Mouse (Mus musculus): ENCODE results near the gene Gm10999.
"Not testable (repeated sequence)": the region's sequence is repeated elsewhere in the genome, so short reads cannot be mapped to it uniquely, and the experiment has no call there.

Gene Gm10999

DNA sequence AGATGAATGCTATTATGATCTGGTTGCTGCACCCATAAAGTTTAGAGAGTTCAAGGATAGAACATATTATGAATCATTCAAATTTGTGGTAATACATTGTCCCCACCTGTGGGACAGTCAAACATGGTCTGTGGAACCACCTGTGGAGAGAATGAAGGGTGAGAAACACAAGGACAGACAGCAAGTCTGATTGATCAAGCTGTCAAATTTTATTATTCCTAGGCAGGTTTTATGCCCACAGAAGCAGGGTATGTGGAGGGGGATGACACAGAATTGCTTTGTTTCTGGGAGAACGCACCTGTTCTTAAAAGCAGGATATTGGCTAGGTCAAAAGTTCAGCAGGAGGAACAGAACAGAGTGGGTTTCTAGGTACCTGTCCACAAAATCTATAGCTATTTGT, at the start of gene Gm10999:
Gm10999 (minus strand) TSS at position 101 of the 400 bp plus-strand sequence.
- no peak for DNase-seq (ENCODE audit: low read depth)

- DNase-seq (ENCODE audit: low read depth): no peak
These were observed 2.0 kb upstream of the Gm10999 start for GRCm38 (mm10) chr8:129133475-129133874.

- DNase-seq (ENCODE audit: low read depth): not testable (repeated sequence)
These were observed 15.7 kb downstream of the Gm10999 start for GRCm38 (mm10) chr8:129115761-129116160.

Data from c-Kit-positive CD71-positive TER-119-negative erythroid progenitor cells, embryonic 14.5 days (primary cell).